Mouse (Mus musculus) bone marrow macrophage, adult 2 months (primary cell): Measurements from ENCODE around the gene Ppa1.

Source experiments
- CTCF ChIP-seq: IDR thresholded peaks from 2 replicates; pipeline ENCODE4 v1.5.1; 2012; ENCODE audit warnings: low read depth, mild to moderate bottlenecking, low read length, moderate library complexity
- POLR2A ChIP-seq: IDR thresholded peaks from 2 replicates; pipeline ENCODE4 v1.6.1; 2012; ENCODE audit warnings: mild to moderate bottlenecking, low read depth, low read length, borderline replicate concordance

GRCm38 (mm10) chr10:61605851-61606250, 42.5 kb upstream of the Ppa1 start:
- TF ChIP-seq CTCF (peak; percentile 57), POLR2A (no peak)
